In genomic region chr5:52119822-52120221, GRCm38 (mm10) we compare ENCODE assay signal across 10 mouse cellular contexts.
A peak's percentile ranks its signal among the peaks of the same experiment; 100 is the strongest.
DNase-seq lines count a peak whose midpoint lies in the region; ATAC-seq lines count a peak whose summit lies in the region.
"Had no signal": no experiment of that assay in that cellular context is flagged by ENCODE, and none has a peak within 500 bp of the region (broad histone marks: within the 10 kb centered on the region; RNA-seq: fewer than 3 reads in every experiment).

No protein-coding gene starts in this region.

- intact Hi-C loops in left cerebral cortex, postnatal 4 days (cut with DNase I): loop anchor here (10.0 kb wide), 1 partner anchor 405 kb away; no protein-coding TSS in a partner anchor

- DNase-seq in embryo, embryonic 10.5 days (ENCODE audit: low spot score): peak; percentile 13
- DNase-seq in embryo, embryonic 11 days: no peak
- DNase-seq in left cerebral cortex, postnatal 4 days: peak; percentile 10
- DNase-seq in left cerebral cortex, adult 11 months (ENCODE audit: low spot score): no peak
- peak; percentile 40 for DNase-seq in ES-CJ7 (ENCODE audit: low read depth, low spot score)
- no peak for DNase-seq in T-cell, adult 2 months (ENCODE audit: low spot score)
- no peak for DNase-seq in ovary, postnatal 36 days (ENCODE audit: low spot score)
- DNase-seq: gastrocnemius, postnatal 14 days had no signal

- ATAC-seq in megakaryocyte-erythroid progenitor cell, adult 5-6 weeks (replicated peaks; ENCODE audit: low FRiP score, low TSS enrichment, poor library complexity, severe bottlenecking): peak; percentile 74
- ATAC-seq: midbrain, embryonic 15.5 days had no signal

Comparison
In these comparisons a context has a peak if more than half of its experiments do, and no peak if none do; other contexts are left out.
1. DNase-seq: peak in embryo, embryonic 10.5 days (single experiment), left cerebral cortex, postnatal 4 days (single experiment) and ES-CJ7 (single experiment); none in embryo, embryonic 11 days (single experiment), left cerebral cortex, adult 11 months (single experiment), T-cell, adult 2 months (single experiment) and ovary, postnatal 36 days (single experiment).